Mouse (Mus musculus) adrenal gland, adult 8-10 months (tissue): ENCODE data around the gene Oxa1l. TPM values are rescaled to one million over a fixed set of nuclear protein-coding genes. Genes with fewer than 3 reads are reported as not detected.

ENCODE experiments used
- DNase-seq: peaks from one replicate; pipeline ENCODE4 v3.0.0; 2022
- total RNA-seq, 4 experiments: library from RNA; stranded (reverse); gene quantifications; 2 replicates each; pipeline ENCODE4 v1.2.4; 2022

The Oxa1l gene
- total RNA-seq, 4 experiments from 2014 or later = 88.8 to 106 (median 90.6) TPM

DNA sequence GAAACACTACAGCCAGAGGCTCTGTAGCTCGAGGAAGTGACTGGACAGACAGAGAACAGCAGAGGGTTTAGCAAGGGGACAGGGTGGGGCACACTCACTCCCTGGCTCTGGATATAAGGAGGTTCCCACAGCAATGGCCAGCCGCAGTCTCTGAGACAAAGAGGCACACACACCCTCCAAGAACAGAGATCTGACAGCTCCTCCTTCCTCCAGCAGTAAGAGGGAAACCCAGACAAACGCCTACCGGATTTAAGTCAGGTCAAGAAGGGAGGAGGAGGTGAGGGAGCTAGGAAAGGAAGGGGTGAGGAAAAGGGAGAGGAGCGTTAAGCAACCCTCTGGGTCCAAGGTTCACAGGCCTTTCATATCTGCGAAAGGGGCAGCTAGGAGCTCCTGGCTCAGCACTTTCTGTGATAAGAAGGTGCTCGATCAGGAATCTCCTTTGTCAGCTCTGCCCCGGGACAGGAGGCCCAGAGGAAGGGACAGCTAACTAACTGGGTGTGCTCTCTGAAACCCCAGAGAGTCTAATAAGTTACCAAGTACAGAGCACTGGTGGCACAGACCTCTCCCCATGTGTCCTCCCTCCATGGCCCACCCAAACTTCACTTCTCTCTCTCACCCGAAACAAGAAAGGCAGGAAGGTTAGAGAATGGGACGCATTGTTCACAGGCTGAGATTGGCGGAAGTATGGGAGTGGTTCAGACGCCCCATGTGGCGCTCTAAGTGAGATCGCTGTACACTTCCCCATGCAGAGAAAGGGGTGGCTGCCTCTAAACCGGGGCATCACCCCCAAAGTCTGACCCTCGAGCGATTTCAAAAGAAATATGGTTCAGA is 49.6 kb downstream of the Oxa1l start:
- no peak for DNase-seq

DNA sequence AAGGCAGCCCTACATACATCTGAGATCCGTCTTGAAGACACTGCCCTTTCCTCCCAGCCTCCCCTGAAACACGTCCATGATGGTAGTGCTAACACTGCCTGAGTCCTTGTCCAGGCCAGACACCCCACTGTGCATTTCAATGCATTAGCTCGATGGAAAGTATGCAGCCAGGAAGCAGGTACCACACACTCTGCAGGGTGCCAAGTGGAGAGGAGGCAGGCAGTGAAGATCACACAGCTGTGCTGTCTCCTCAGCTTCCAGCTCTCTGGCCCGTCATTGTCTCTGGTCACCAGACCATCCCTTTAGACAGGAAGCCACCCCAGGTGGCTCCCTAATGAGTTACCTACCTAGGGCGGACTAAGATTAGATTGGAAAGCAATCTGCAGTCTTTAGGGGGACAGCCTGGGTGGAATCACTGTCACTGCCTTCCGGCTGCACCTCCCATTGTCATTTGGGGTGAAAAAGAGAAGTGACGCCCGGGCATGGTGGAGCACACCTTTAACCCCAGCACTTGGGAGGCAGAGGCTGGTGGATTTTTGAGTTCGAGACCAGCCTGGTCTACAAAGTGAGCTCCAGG is 51.5 kb downstream of the Oxa1l start:
- DNase-seq = no peak

DNA sequence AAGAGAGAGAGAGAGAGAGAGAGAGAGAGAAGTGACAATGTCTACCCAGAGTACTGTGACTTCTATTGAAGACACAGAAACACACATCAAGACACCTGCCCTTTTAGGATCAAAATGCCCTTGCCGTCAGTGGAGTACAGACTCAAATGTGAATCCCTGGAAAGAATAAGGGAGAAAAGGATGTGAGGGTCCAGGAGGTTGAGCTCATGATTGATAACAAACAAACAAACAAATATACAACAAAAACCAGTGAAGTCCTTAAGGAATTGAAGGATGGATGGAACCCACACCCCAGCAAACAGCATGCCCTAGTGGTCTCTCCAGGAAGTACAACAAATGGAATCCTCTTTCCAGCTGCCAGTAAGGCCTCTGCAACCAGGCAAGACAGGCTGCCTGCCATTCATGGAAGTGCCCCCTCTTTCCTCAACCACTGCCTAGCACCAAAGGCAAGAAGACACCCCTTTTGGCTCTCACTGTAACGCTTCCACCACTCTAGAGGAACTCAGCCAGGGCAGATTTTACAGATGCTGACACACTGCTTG is 52.1 kb downstream of the Oxa1l start:
- DNase-seq = no peak

DNA sequence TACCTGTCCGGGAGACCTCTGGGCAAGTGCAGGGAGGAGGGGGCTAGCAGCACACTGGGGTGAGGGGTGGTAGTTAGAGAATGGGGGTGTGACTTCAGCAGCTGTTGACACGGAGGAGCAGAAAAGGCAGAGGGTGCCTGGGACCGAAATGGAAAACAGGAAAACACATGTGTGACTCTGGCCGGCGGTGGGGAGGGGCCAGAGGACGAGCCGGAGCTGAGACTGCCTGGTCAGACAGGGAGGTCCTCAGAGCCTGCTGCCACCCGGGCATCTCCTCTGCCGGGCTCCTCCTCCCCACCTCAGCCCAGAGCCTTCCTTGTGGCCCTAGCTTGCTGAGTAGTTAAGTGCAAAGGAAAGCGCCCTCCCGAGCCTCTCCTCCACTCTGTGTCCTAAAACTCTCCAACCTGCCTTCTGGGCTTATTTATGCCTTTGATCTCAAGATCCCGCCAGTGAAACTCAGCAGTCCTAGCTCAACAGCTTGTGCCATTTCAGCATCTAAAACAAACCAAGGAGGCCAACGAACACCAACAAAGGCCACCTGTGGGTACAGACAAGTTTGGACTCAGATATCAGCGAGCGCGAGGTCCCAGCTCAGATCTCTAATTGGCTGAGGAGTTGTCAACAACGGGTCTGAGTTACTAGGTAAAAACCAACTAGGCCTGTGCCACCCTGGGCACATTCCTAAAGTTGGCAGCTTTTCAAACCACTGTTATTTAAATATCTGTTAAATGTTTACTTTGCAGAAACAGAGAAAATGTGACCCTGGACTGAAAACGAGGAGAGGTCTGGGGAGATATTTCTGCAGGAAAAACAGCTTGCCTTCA is 53.5 kb downstream of the Oxa1l start:
- no peak for DNase-seq

DNA sequence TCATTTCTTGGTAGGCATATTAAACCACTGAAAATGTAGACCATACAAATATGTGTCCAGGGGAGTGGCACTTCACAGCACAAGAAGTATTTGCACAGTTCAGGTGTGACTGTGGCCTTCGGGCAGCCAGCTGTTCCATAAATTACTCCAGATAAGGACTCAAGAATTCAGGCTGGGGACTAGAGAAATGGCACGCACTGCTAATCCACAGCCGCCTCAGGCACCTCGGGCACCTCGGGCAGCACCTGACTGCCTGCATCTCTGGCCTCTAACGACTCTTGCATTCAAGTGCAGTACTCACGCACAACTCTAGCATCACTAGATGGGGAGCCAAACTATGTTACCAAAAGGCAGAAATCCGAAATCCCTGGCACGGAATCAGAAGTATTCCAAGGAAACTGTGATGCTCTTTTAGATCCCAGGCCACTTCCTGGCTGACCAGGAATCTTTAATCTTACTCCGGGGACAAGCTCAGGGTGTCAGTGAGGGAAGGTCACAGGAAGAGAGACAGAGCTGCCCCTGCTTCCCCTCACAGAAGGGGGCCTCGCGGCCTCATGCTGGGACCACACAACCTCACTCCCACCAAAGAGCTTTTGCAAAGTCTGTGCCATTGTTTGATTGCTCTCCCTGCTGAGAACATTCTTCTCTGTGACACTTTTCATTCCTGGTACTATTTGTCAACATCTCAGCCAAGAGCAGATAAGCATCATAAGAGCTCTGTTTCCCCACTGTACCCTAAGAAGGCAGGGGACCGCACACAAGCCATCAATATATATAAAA is 54.8 kb downstream of the Oxa1l start:
- DNase-seq = no peak

DNA sequence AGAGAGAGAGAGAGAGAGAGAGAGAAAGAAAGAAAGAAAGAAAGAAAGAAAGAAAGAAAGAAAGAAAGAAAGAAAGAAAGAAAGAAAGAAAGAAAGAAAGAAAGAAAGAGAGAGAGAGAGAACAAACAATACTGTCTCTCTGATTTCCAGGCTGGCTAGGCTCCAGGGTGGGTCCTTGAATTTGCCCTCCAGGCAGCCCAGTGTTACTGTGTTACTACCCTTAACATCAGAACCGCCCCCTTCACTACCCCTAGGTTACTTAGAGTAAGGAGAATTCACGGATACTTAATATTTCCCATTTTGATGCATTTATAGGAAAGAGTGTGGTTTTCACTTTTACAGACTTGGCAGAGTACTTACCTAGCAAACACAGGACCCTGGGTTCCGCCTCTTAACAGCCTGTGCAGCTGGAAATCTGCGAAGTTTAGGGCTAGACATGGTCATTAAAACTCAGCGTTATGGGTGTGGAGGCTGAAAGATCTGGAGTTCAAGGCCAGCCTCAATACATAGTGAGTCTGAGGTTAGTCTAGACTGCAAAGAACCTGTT is 55.7 kb downstream of the Oxa1l start:
- no peak for DNase-seq

DNA sequence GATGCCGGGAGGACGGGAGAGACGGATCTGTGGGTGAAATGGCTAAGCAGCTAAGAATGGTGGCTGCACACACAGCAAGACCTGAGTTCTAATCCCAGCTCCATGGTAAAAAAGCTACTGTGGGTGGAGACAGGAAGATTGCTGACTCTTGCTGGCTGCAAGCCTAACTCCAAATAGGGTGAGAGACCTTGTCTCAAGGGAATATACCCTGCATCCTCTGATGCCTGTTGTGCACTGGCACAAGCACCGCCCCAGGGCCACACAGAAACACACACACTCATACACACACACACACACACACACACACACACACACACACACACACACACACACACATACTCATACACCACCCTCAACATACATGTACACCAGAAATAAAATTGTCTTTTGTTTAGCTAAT is 56.2 kb downstream of the Oxa1l start:
- no peak for DNase-seq

DNA sequence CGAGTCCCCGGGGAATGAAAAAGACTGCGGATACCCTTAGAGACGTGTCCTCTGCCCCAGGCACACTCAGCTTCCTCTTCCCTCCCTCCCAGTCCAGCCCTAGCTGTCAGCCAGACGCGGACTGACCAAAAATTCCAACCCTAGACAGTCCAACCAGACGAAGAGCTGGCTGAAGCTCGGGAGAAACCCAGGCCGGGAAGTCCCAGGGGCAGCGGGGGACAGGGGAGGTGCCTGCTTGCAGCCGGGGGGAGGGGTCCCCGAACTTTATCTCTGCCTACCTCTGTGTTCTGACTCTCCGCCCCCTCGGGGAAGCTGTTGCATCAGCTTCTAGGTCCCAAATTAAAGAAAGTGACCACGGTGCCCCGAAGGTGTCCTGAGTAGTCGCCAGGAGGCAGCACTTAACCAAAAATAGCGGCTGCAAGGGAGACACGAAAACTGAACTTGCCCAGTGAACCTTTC is 57.0 kb downstream of the Oxa1l start, which contains the start of gene Slc7a7:
Gene Slc7a7 (minus strand): TSS at position 158 of the 459 bp plus-strand sequence.
- DNase-seq = no peak

Other genes with a start within 250 kb of the Oxa1l start
- gene Dad1, start 106.7 kb upstream of the Oxa1l start, total RNA-seq = 100 to 1,000 TPM; 387 to 496 (median 428) TPM
- gene Abhd4, start 106.6 kb upstream of the Oxa1l start, total RNA-seq = 100 to 1,000 TPM; 810 to 947 (median 895) TPM
- gene Olfr49, start 75.9 kb upstream of the Oxa1l start, total RNA-seq = under 1 TPM in 1 of 4 experiments, not detected in 3; 0.05 TPM
- 1 to 10 TPM; 4.6 to 8.5 (median 6.4) TPM for gene Slc7a7, start 56.9 kb downstream of the Oxa1l start, total RNA-seq
- 100 to 1,000 TPM; 179 to 219 (median 209) TPM for gene Mrpl52, start 66.1 kb downstream of the Oxa1l start, total RNA-seq
- 10 to 100 TPM; 34.8 to 49.0 (median 44.5) TPM for gene Mmp14, start 70.8 kb downstream of the Oxa1l start, total RNA-seq
- gene Lrp10, start 103.3 kb downstream of the Oxa1l start, total RNA-seq = 100 to 1,000 TPM; 119 to 147 (median 137) TPM
- gene Rem2, start 115.3 kb downstream of the Oxa1l start, total RNA-seq = 1 to 10 TPM in 1 of 4 experiments, under 1 TPM in 3; 0.25 to 1.9 (median 0.45) TPM
- 10 to 100 TPM; 48.4 to 53.6 (median 50.9) TPM for gene Prmt5, start 156.7 kb downstream of the Oxa1l start, total RNA-seq
- gene Haus4, start 193.8 kb downstream of the Oxa1l start, total RNA-seq = 10 to 100 TPM; 24.1 to 34.1 (median 29.4) TPM
- gene Ajuba, start 216.7 kb downstream of the Oxa1l start, total RNA-seq = 10 to 100 TPM; 23.7 to 41.6 (median 32.6) TPM
- 1 to 10 TPM; 3.6 to 6.2 (median 5.0) TPM for gene 4931414P19Rik, start 245.2 kb downstream of the Oxa1l start, total RNA-seq